Mouse (Mus musculus) olfactory bulb, adult 2 months (tissue): ENCODE measurements around the gene Disp3. TPM values are rescaled to one million over a fixed set of nuclear protein-coding genes. Genes with fewer than 3 reads are reported as not detected.

Source experiments
- H3K27ac ChIP-seq: fragments of 200-500 bp; 2 replicates; pipeline ENCODE4 v1.5.1; 2012; ENCODE audit warnings: low read depth, low read length; ENCODE audit not compliant: insufficient read depth
- H3K4me1 ChIP-seq: fragments of 200-500 bp; 2 replicates; pipeline ENCODE4 v1.6.1; 2012; ENCODE audit warnings: low read length; ENCODE audit not compliant: control insufficient read depth, insufficient read depth
- H3K4me3 ChIP-seq: fragments of 200-500 bp; 2 replicates; pipeline ENCODE4 v1.5.1; 2012; ENCODE audit warnings: mild to moderate bottlenecking, low read depth, low read length, moderate library complexity; ENCODE audit not compliant: insufficient read depth
- CTCF ChIP-seq: fragments of 200-500 bp; IDR thresholded peaks from 2 replicates; pipeline ENCODE4 v1.5.1; 2012; ENCODE audit warnings: low read depth, mild to moderate bottlenecking, low read length, moderate library complexity; ENCODE audit not compliant: insufficient read depth
- POLR2A ChIP-seq: fragments of 200-500 bp; IDR thresholded peaks from 2 replicates; pipeline ENCODE4 v1.6.1; 2012; ENCODE audit warnings: mild to moderate bottlenecking, low read depth, low read length, moderate library complexity; ENCODE audit not compliant: insufficient read depth
- WGBS: fragments of 180-500 bp; shearing (Covaris S2); methylation state at CpG from one replicate; pipeline ENCODE4 v1.1.7; 2018; 5-methylcytosine and 5-hydroxymethylcytosine counted together
- polyA plus RNA-seq: library from polyadenylated mRNA; stranded (reverse); fragments of >200 nt; gene quantifications from 2 replicates; pipeline ENCODE4 v1.2.4, GENCODE M21; 2012; ENCODE audit warnings: low replicate concordance; ENCODE audit not compliant: missing spikeins, insufficient read depth, insufficient read length

The Disp3 gene
- polyA plus RNA-seq, 1 experiment, result not detected

DNA sequence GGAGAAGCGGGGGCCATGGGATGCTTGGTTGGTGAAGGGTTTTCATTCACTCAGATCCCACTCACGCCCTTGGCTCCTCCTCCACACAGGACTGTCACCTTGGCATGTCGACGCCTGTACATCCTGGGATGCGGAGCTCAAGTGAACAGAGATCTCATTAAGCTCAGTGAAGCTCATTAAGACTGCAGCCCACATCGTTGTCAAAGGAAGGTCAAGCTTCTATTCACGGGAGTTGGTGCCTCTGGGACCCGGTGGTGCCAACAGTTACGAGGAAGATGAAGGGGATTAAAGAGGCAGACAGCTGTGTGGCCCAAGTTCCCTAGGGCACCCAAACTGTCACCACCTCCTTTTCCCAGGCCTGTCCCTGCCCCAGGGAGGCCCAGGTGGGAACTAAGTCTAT lies 49.5 kb downstream of the Disp3 start:
- 53% methylated on average over 9 of the region's 9 CpGs for WGBS
- Histone ChIP-seq H3K27ac (no peak overlapping the region), H3K4me1 (0 out of 2 replicates have a peak, but pooled peaks cover 4% of the 10 kb centered on the region), H3K4me3 (no peak overlapping the region)
- TF ChIP-seq POLR2A (no peak), CTCF (no peak)

GRCm38 (mm10) chr4:148236664-148237063 lies 51.1 kb downstream of the Disp3 start:
- Histone ChIP-seq H3K4me1 (peaks cover 10% of the 10 kb centered on the region; the same call in 1 of the 2 replicates), H3K4me3 (no peak overlapping the region), H3K27ac (no peak overlapping the region)
- WGBS, result 73% methylated on average over 8 of the region's 8 CpGs
- TF ChIP-seq POLR2A, result no peak
- TF ChIP-seq CTCF, result no peak

DNA sequence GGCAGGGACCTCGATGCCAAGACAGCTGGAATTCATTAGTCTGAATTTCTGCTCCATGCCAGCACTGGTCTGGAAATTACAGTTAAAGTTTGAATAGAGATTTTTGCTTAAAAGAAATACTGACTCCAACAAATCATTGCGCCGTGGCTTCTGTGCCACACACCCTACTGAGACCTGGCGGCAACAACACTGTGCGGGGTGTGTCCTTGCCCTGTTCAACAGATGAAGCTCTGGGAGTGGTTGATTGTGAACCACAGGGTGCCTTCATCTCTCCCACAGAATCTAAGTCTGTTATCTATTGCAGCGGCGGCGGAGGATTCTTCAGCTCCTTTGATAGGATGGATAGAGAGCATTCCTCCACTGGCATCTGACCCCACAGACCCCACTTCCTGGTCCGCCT lies 54.7 kb downstream of the Disp3 start:
- TF ChIP-seq POLR2A, result no peak
- no peak for TF ChIP-seq CTCF
- H3K4me1 ChIP-seq, result peaks cover 8% of the 10 kb centered on the region; the same call in 1 of the 2 replicates
- WGBS, result 71% methylated on average over 9 of the region's 9 CpGs
- H3K4me3 ChIP-seq, result no peak overlapping the region
- H3K27ac ChIP-seq, result no peak overlapping the region

DNA sequence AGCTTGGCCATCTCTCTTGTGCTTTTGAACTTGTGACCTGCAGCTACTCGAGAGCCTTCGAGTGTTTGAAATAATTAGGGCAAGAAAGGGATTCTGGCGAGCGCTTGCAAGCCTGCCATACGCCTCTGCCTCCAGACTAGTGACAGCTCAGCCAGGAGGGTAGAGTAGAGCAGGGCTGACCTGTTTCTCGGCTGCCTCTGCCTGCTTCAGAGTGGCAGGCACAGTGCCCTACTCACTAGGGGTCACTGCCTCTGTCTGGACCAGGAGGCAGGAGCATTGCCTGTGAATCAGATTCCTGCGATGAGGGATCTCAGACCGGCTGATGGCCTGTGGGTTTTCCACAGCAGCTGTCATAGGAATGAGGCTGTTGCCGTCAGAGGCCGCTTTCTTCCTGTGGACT lies 55.1 kb downstream of the Disp3 start:
- Histone ChIP-seq H3K4me1 (peaks cover 8% of the 10 kb centered on the region; the same call in 1 of the 2 replicates), H3K4me3 (no peak overlapping the region), H3K27ac (no peak overlapping the region)
- WGBS, result 60% methylated on average over 10 of the region's 10 CpGs
- TF ChIP-seq POLR2A (no peak), CTCF (no peak)

DNA sequence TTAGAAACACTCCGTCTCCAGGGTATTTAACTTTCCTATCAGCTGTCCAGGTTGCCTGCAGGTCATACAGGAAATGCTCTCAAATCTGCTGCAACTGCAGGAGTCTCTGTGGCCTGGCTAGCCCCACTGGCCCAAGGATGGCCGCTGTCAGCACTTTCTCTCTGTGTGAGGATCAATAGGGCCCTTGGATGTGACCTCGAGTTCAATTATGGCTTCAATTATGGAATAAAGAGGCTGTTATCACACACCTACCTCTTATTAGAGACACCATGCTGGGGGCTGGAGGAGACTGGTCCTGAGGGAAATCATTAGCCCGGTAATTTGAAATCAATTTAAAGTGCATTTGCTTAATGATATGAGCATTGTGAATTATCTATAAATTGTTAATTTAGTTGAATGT lies 55.6 kb downstream of the Disp3 start:
- H3K4me1 ChIP-seq, result peaks cover 8% of the 10 kb centered on the region; the same call in 1 of the 2 replicates
- no peak overlapping the region for H3K27ac ChIP-seq
- TF ChIP-seq POLR2A, result no peak
- TF ChIP-seq CTCF, result no peak
- no peak overlapping the region for H3K4me3 ChIP-seq
- WGBS, result 73% methylated on average over 4 of the region's 4 CpGs

DNA sequence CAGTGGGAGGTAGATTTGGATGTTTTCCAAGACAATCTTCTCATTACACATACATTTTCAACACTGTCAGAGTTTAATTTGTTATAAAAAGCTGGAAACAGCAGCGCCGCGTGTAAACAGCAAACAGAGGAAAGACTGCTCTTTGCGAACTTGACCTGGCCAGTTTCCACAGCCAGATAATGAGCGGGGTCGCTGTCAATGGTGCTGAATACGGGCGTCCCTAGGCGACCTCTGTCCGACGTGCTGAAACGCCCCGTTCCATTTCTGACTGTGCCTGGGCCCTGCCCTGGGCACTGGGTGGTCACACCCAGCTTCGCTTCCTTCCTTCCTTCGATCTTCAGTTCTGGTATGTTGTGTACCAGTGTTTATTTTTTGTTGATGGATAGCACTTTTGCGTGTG lies 58.1 kb downstream of the Disp3 start:
- peaks cover 8% of the 10 kb centered on the region; the same call in 1 of the 2 replicates for H3K4me1 ChIP-seq
- no peak overlapping the region for H3K27ac ChIP-seq
- no peak overlapping the region for H3K4me3 ChIP-seq
- WGBS, result 23% methylated on average over 16 of the region's 16 CpGs
- TF ChIP-seq CTCF, result no peak
- no peak for TF ChIP-seq POLR2A

DNA sequence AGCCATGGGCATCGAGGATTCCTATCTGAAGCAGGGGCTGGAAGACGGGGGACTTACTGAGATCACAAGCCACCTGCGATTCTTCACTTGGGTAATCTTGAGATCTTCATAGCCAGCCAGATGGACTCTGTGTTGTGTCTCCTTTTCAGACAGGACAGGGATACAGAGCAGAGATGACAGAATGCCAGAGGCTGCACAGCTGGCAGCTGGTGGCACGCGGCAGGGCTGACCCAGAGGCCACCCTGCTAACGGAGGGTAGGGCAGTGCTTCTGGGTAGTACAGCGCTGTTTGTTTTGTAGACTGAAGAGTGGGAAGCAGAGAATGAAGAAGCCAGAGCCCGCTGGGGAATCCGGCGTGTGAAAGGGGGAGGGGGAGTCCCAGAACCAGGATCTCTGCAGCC lies 64.8 kb downstream of the Disp3 start:
- H3K4me3 ChIP-seq, result no peak overlapping the region
- 44% methylated on average over 10 of the region's 10 CpGs for WGBS
- TF ChIP-seq POLR2A, result no peak
- no peak for TF ChIP-seq CTCF
- H3K27ac ChIP-seq, result no peak overlapping the region
- H3K4me1 ChIP-seq, result peaks cover 10% of the 10 kb centered on the region

- no peak for TF ChIP-seq POLR2A
- TF ChIP-seq CTCF, result no peak
- Histone ChIP-seq H3K4me3 (no peak overlapping the region), H3K27ac (no peak overlapping the region), H3K4me1 (peaks cover 17% of the 10 kb centered on the region)
- WGBS, result 44% methylated on average over 10 of the region's 10 CpGs
Measured at GRCm38 (mm10) chr4:148220656-148221055, 67.1 kb downstream of the Disp3 start.

DNA sequence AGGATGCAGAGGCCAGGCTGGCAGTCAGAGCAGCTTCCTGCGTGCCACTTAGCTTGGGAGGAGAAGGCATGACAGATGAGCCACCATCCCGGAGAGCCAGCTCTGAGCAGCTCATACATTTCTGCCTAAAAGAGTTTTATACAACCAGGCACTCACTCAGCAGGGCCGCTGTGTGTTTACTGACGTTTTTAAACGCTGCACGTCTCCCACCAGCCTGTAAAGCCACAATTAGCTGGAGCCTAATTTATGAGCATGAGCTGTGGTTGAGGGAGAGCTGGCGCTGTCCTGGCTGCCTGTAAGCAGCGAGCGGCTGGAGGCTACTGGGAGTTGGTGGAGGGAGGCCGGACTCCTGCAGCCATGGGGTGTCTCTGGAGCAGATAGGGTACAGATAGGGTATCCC lies 69.5 kb downstream of the Disp3 start:
- Histone ChIP-seq H3K4me3 (no peak overlapping the region), H3K27ac (no peak overlapping the region), H3K4me1 (peaks cover 22% of the 10 kb centered on the region)
- no peak for TF ChIP-seq CTCF
- TF ChIP-seq POLR2A, result no peak
- 13% methylated on average over 10 of the region's 10 CpGs for WGBS
